Mouse (Mus musculus) gastrocnemius, adult 2 months (tissue): ENCODE data around the gene Cldn10. TPM values are rescaled to one million over a fixed set of nuclear protein-coding genes. Genes with fewer than 3 reads are reported as not detected.

ENCODE experiments used
- DNase-seq: peaks from one replicate; pipeline ENCODE4 v3.0.0; 2022
- H3K27ac ChIP-seq: fragments of 200-600 bp; 2 replicates; pipeline ENCODE4 v1.8.1; 2022; ENCODE audit warnings: mild to moderate bottlenecking
- H3K4me3 ChIP-seq: fragments of 200-600 bp; 2 replicates; pipeline ENCODE4 v1.8.1; 2022; ENCODE audit warnings: mild to moderate bottlenecking, moderate library complexity
- CTCF ChIP-seq: fragments of 200-600 bp; IDR thresholded peaks from 2 replicates; pipeline ENCODE4 v1.8.1; 2022; ENCODE audit warnings: antibody characterized with exemption, mild to moderate bottlenecking, moderate library complexity
- intact Hi-C: fragments of 180-260 bp; cut with DNase I; formaldehyde crosslinking; loops from one replicate; pipeline ENCODE4 v1.15.1; 2025
- total RNA-seq, 2 experiments: library from RNA; stranded (reverse); gene quantifications; 2 replicates each; pipeline ENCODE4 v1.2.3; 2021

Cldn10 gene
- total RNA-seq, 2 experiments from 2014 or later: not detected

DNA sequence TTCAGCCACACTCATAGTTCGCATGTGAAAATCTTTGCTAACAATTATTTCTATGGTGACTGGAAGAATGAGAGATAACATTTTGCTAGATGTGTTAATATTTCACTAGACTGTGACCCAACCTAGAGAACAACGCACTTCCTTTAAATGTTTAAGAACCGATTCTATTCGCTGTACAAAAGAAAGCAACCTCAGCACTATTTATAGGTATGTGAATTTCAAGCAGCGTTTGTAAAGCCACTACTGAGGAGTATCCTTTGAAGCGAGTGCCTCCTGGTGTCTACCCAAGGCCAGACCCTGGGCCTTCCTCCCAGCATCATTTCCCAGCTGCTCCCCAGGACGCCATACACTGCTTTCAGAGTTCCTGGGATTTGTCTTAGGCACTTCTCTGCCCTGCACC is 132.9 kb downstream of the Cldn10 start:
- Histone ChIP-seq H3K4me3 (no peak overlapping the region), H3K27ac (no peak overlapping the region)
- TF ChIP-seq CTCF: no peak
- intact Hi-C loops: no loop called here
- no peak for DNase-seq

- peak overlapping the region; percentile 56 for H3K4me3 ChIP-seq
- no peak for DNase-seq
- H3K27ac ChIP-seq: no peak overlapping the region
- no peak for TF ChIP-seq CTCF
- intact Hi-C loops: no loop called here
These were observed 134.5 kb downstream of the Cldn10 start for GRCm38 (mm10) chr14:118922251-118922650.

GRCm38 (mm10) chr14:118922667-118923184 is 135.0 kb downstream of the Cldn10 start:
- no peak for TF ChIP-seq CTCF
- intact Hi-C loops: no loop called here
- peak overlapping the region; percentile 56 for H3K4me3 ChIP-seq
- DNase-seq: peak; percentile 41
- no peak overlapping the region for H3K27ac ChIP-seq

Other genes with a start within 250 kb of the Cldn10 start
- gene Abcc4, start 81.7 kb upstream of the Cldn10 start, total RNA-seq: 10 to 100 TPM; 10.1 to 12.2 TPM
- 1 to 10 TPM; 1.6 to 2.6 TPM for gene Dzip1, start 137.6 kb downstream of the Cldn10 start, total RNA-seq
- 10 to 100 TPM; 18.3 to 25.0 TPM for gene Dnajc3, start 150.1 kb downstream of the Cldn10 start, total RNA-seq